Mouse (Mus musculus) myocyte (in vitro differentiated cells): ENCODE measurements around the gene Inafm2. TPM values are rescaled to one million over a fixed set of nuclear protein-coding genes. Genes with fewer than 3 reads are reported as not detected.

Source experiments
- H3K27me3 ChIP-seq: one replicate; pipeline ENCODE4 v1.6.1; 2011; ENCODE audit not compliant: control insufficient read depth, insufficient read depth, insufficient read length
- H3K36me3 ChIP-seq: one replicate; pipeline ENCODE4 v1.6.1; 2011; ENCODE audit not compliant: control insufficient read depth, insufficient read depth
- H3K4me2 ChIP-seq: one replicate; pipeline ENCODE4 v1.6.1; 2011; ENCODE audit warnings: low read depth, control low read depth
- H3K4me3 ChIP-seq: one replicate; pipeline ENCODE4 v1.5.1; 2011; ENCODE audit warnings: mild to moderate bottlenecking, control low read depth, moderate library complexity
- H3K79me2 ChIP-seq: one replicate; pipeline ENCODE4 v1.6.1; 2011; ENCODE audit not compliant: control insufficient read depth, insufficient read depth
- H3ac ChIP-seq: one replicate; pipeline ENCODE4 v1.6.1; 2011; ENCODE audit not compliant: control insufficient read depth, insufficient read length
- CEBPB ChIP-seq: IDR thresholded peaks from 2 replicates; pipeline ENCODE4 v1.6.1; 2011; ENCODE audit warnings: mild to moderate bottlenecking, moderate library complexity; ENCODE audit not compliant: poor library complexity, insufficient read depth, severe bottlenecking
- E2F4 ChIP-seq: IDR thresholded peaks from one replicate; pipeline ENCODE4 v1.6.1; 2011; ENCODE audit warnings: mild to moderate bottlenecking, control low read depth, moderate library complexity; ENCODE audit not compliant: insufficient read depth
- MAX ChIP-seq: IDR thresholded peaks from one replicate; pipeline ENCODE4 v1.6.1; 2011; ENCODE audit warnings: low read depth, mild to moderate bottlenecking, control low read depth
- MYOD1 ChIP-seq, 3 experiments: IDR thresholded peaks; one replicate each; pipeline ENCODE4 v1.6.1; 2011; ENCODE audit warnings: control low read depth in 2 of 3, low read depth in 2 of 3, mild to moderate bottlenecking in 2 of 3, moderate library complexity in 1 of 3; ENCODE audit not compliant: insufficient read length in 2 of 3, control insufficient read depth in 1 of 3
- MYOG ChIP-seq, 3 experiments: IDR thresholded peaks; one replicate each; pipeline ENCODE4 v1.6.1; 2011; ENCODE audit warnings: control low read depth in 2 of 3, low read depth in 2 of 3, mild to moderate bottlenecking in 2 of 3; ENCODE audit not compliant: insufficient read length in 2 of 3, control insufficient read depth in 1 of 3, insufficient read depth in 1 of 3
- POLR2A ChIP-seq: IDR thresholded peaks from one replicate; pipeline ENCODE4 v1.6.1; 2011; ENCODE audit warnings: low read depth, mild to moderate bottlenecking, control low read depth, moderate library complexity; ENCODE audit not compliant: insufficient read length
- POLR2AphosphoS2 ChIP-seq: IDR thresholded peaks from one replicate; pipeline ENCODE4 v1.6.1; 2011; ENCODE audit warnings: low read depth, control low read depth; ENCODE audit not compliant: insufficient read length
- REST ChIP-seq: IDR thresholded peaks from one replicate; pipeline ENCODE4 v1.6.1; 2011; ENCODE audit warnings: mild to moderate bottlenecking, control low read depth, moderate library complexity; ENCODE audit not compliant: insufficient read depth, insufficient read length
- SRF ChIP-seq: IDR thresholded peaks from one replicate; pipeline ENCODE4 v1.6.1; 2011; ENCODE audit warnings: low read depth; ENCODE audit not compliant: control insufficient read depth, insufficient read length
- TCF12 ChIP-seq: IDR thresholded peaks from one replicate; pipeline ENCODE4 v1.6.1; 2011; ENCODE audit warnings: mild to moderate bottlenecking, control low read depth; ENCODE audit not compliant: poor library complexity, insufficient read depth, severe bottlenecking
- TCF3 ChIP-seq: IDR thresholded peaks from one replicate; pipeline ENCODE4 v1.6.1; 2011; ENCODE audit warnings: low read depth, control low read depth; ENCODE audit not compliant: insufficient read length
- USF1 ChIP-seq: IDR thresholded peaks from one replicate; pipeline ENCODE4 v1.6.1; 2011; ENCODE audit warnings: low read depth, mild to moderate bottlenecking, control low read depth, moderate library complexity
- polyA plus RNA-seq: library from polyadenylated mRNA; unstranded; fragments of >200 nt; fragmentation: generic; extraction: Trizol; gene quantifications from one replicate; pipeline ENCODE4 v1.2.1, GENCODE M21; 2012; ENCODE audit warnings: missing spikeins

Inafm2 gene
- 10.5 TPM for polyA plus RNA-seq

DNA sequence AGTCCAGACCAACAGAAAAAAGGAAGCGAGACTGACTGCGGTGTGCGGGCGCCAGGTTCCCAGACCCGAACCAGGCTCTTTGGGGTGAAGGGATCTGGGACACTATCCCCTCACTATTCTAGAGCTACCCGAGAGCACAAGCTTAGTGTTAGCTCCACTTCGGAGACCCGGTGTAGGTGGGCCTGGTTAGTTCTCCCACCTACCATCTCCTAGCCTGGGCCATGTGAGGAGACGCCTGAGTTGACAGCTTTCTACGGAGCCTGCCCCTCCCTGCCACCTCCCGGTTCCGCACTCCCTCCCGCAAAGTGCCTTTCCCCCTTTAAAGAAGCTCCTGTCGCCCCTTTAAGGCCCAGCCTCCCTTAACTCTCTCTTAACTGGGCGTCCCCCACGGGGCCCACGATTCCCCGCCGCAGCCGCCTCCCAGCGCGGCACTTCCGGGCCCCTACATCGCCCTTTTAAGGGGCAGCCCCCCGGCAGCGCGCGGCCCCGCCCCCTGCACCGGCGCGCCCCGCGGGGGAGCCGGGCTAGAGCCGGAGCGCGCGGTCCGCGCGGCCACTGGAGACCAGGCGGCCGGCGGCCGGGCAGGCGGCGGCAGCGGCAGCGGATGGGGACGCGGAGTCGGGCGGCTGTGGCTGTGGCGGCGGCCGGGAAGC is at the start of gene Inafm2:
Gene Inafm2, plus strand, starts transcription at position 527 of the 653 bp plus-strand sequence.
- peak within 1 kb of the TSS; percentile 75 for H3K4me2 ChIP-seq
- peak within 1 kb of the TSS; percentile 80 for H3ac ChIP-seq
- H3K36me3 ChIP-seq, result no peaks in the 10 kb centered on the region
- H3K79me2 ChIP-seq, result no peaks in the 10 kb centered on the region
- H3K4me3 ChIP-seq, result peak within 1 kb of the TSS; percentile 49
- TF ChIP-seq POLR2AphosphoS2 (peak; percentile 82), MYOD1 (IDR thresholded peaks at IDR 0.05; ENCODE audit: control insufficient read depth in 1 of 3, insufficient read length in 2 of 3, low read depth in 2 of 3) (peak in 1 of 3 experiments; percentile 31), MYOG (IDR thresholded peaks at IDR 0.05; ENCODE audit: control insufficient read depth in 1 of 3, insufficient read depth in 1 of 3, insufficient read length in 2 of 3, low read depth in 2 of 3) (peak in 1 of 3 experiments; percentile 4), E2F4 (peak; percentile 31), SRF (no peak), MAX (no peak), POLR2A (peak; percentile 88)
- no peaks in the 10 kb centered on the region for H3K27me3 ChIP-seq

DNA sequence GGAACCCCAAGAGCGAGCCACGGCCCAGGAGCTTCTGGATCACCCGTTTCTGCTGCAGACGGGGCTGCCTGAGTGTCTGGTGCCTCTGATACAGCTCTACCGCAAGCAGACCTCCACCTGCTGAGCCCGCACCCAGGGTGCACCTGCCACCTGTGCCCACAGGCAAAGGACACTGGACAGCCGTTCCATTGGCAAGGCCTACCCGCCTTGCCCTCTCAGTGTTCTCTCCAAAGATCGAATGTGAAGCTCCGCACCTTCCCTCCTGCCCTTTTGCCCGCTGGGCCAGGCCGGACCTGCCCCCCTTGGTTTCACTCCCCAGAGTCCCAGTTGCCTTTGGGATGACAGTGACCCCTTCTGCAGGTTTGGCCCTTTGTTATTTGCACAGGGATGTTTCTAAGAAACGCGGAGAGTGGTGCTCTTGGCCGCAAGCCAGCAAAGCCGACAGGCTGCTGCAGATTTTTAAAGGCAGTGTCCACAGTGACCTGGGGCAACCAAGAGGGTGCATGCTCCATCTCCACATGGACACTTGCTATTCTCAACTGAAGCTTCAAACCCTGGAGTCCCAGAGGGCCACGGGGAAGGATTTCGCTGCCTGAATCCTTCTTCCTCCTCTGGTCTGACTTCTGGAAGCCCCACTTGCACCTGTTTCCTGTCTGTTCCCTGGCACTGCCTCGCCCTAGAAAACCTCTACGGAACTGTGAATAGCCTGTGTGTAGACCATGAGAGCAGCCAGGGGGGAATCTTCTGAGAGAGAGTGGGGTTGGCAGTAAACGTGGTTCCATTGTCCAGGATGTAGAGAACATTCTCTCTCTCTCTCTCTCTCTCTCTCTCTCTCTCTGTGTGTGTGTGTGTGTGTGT is 48.9 kb upstream of the Inafm2 start:
- H3K27me3 ChIP-seq, result peaks cover 16% of the 10 kb centered on the region
- no peaks in the 10 kb centered on the region for H3K79me2 ChIP-seq
- no peak overlapping the region for H3K4me2 ChIP-seq
- H3K36me3 ChIP-seq, result no peaks in the 10 kb centered on the region
- no peak overlapping the region for H3K4me3 ChIP-seq
- TF ChIP-seq MYOD1 (IDR thresholded peaks at IDR 0.05; ENCODE audit: control insufficient read depth in 1 of 3, insufficient read length in 2 of 3, low read depth in 2 of 3) (peak in 2 of 3 experiments; percentile 77 to 80), REST (no peak)
- no peak overlapping the region for H3ac ChIP-seq

DNA sequence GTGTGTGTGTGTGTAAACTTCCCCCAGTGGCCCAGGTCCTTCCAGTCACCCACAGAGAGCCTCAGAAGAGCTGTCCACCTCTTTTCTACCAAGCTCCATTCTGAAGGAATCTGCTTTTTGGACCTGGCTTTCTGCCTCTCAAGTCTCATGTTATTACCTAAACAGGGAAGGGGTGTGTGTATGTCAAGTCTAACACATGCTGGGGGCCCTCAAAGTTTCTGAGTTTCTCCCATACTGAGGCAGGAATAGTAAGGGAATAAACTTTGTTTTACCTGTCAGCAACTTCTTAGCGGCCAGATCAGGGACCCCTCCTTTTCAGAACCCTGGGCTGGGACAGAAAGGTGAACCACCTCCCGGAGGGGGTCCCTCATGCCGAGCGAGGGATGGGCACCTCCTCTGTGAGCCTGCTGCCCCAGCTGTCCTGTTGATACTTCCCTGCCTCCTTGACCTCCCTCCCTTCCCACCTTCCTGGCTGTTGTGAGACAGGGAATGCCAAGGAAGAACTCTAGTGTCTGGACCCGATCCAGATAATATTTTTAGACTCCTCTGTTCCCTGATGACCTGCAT is 48.2 kb upstream of the Inafm2 start:
- no peak overlapping the region for H3K4me3 ChIP-seq
- H3K27me3 ChIP-seq, result peaks cover 23% of the 10 kb centered on the region
- peak in 1 of 3 experiments; percentile 43 for TF ChIP-seq MYOD1 (IDR thresholded peaks at IDR 0.05; ENCODE audit: control insufficient read depth in 1 of 3, insufficient read length in 2 of 3, low read depth in 2 of 3)
- no peak for TF ChIP-seq E2F4
- TF ChIP-seq TCF3, result no peak
- no peak for TF ChIP-seq REST
- no peak for TF ChIP-seq SRF
- no peaks in the 10 kb centered on the region for H3K79me2 ChIP-seq
- H3K4me2 ChIP-seq, result no peak overlapping the region
- no peaks in the 10 kb centered on the region for H3K36me3 ChIP-seq
- no peak overlapping the region for H3ac ChIP-seq

DNA sequence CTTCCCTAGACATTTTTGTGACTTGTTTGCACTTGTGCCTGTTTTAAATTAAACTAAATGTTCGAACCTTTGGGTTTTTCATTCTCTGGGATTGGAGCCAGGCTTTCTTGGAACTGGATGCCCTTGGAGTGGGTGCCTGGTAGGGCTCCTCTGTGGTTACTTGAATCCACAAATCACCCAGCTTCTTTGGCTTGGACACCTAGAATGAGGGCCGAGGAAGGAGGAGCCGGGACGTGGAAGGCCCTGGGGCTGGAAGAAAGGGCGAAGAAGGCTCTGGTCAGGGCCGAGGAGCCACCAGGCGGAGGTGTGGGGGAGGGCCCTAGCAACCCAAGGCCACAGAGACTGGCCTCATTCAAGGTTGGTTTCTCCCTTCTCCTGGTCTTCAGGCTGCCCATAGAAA is 47.6 kb upstream of the Inafm2 start:
- no peak overlapping the region for H3K4me3 ChIP-seq
- peak overlapping the region; percentile 36 for H3K4me2 ChIP-seq
- peaks cover 29% of the 10 kb centered on the region for H3K27me3 ChIP-seq
- no peak overlapping the region for H3ac ChIP-seq
- H3K36me3 ChIP-seq, result no peaks in the 10 kb centered on the region
- TF ChIP-seq POLR2AphosphoS2 (no peak), SRF (no peak), REST (no peak), USF1 (no peak), TCF3 (no peak), POLR2A (no peak), CEBPB (no peak)
- H3K79me2 ChIP-seq, result no peaks in the 10 kb centered on the region

DNA sequence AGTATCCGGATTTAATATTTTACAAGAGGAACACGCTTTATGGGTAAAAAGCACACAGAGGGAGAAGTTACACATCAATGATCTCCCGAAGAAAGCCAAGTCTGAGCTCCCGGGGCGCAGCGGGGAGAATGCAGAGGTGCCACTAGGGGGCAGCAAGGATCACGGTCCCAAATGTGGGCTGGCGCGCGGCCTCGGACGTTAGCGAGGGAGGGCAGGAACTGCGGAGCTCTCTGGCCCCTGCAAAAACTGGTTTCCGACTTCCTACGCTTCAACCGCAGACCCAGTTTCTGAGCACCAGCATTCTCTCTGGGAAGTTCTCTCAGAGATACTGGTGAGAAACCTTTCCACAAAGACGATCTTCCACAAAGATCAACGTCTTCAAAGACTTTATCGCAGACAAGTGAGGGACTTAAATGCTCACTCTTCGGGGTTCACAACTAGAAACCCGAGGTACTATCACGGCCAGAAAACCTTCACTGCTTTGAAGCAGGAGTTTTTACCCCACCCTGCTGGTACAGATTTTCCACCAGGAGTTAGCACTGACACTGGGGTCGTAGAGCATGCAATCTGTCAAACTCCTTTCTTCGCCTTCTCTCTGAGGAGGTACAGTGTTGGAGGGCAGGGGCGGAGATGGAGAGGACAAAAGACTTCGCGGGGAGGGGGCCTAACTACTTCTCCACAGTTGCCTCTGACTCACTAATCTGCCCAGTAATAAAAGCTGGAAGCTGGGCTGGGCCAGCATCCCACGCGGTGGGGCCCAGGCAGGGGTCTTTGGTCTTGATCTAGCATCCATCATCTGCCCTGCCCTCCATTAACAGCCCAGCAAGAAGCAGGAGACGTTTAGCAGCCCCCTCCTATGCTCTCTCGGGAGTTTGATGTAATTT is 45.1 kb upstream of the Inafm2 start:
- TF ChIP-seq SRF (no peak), E2F4 (no peak), POLR2AphosphoS2 (no peak), USF1 (no peak), MYOD1 (IDR thresholded peaks at IDR 0.05; ENCODE audit: control insufficient read depth in 1 of 3, insufficient read length in 2 of 3, low read depth in 2 of 3) (no peak), MAX (no peak), CEBPB (no peak), REST (no peak), MYOG (IDR thresholded peaks at IDR 0.05; ENCODE audit: control insufficient read depth in 1 of 3, insufficient read depth in 1 of 3, insufficient read length in 2 of 3, low read depth in 2 of 3) (no peak), TCF3 (no peak), TCF12 (no peak), POLR2A (no peak)
- H3K27me3 ChIP-seq, result peaks cover 38% of the 10 kb centered on the region
- H3ac ChIP-seq, result no peak overlapping the region
- H3K4me2 ChIP-seq, result peak overlapping the region; percentile 63
- no peak overlapping the region for H3K4me3 ChIP-seq
- no peaks in the 10 kb centered on the region for H3K79me2 ChIP-seq
- H3K36me3 ChIP-seq, result no peaks in the 10 kb centered on the region
